Mouse (Mus musculus): ENCODE measurements around the gene E030018B13Rik. TPM values are rescaled to one million over a fixed set of nuclear protein-coding genes. Genes with fewer than 3 reads are reported as not detected.

The E030018B13Rik gene
- polyA plus RNA-seq, 1 experiment from 2014 or later: not detected

DNA sequence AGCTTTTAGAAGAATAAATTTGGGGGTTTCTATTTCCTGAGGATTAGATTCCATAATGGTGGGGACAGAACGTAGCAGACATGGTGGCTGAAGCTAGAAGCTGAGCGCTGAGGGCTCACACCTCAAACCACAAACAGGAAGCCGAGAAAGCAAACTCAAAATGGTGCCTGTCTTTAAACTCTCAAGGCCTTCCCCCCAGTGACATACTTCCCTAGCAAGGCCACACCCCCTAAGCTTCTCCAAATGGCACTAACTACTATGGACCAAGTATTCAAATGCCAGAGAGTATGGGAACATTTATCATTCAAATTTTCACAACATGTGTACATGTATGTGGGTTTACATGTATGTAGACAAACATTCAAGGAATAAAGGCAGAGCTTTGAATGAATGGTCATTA lies 13.5 kb downstream of the E030018B13Rik start:
- no peaks in the 10 kb centered on the region for H3K36me3 ChIP-seq (ENCODE audit: control insufficient read depth, insufficient read depth, low read length)
- WGBS: 96% methylated on average over 3 of the region's 3 CpGs
- no peak overlapping the region for H3K27ac ChIP-seq (ENCODE audit: low read depth, low read length)
- H3K27me3 ChIP-seq (replicated peaks; ENCODE audit: control insufficient read depth, insufficient read depth, low read length): no peaks in the 10 kb centered on the region
- H3K9ac ChIP-seq (ENCODE audit: low read depth, low read length): no peak overlapping the region
- ATAC-seq: no peak
- H3K9me3 ChIP-seq (ENCODE audit: control insufficient read depth, low read length): no peaks in the 10 kb centered on the region
- no peak overlapping the region for H3K4me3 ChIP-seq (ENCODE audit: low read length)
- no peak overlapping the region for H3K4me2 ChIP-seq (ENCODE audit: low read length)
- peaks cover 35% of the 10 kb centered on the region for H3K4me1 ChIP-seq (ENCODE audit: control insufficient read depth, insufficient read depth, low read depth, low read length)

DNA sequence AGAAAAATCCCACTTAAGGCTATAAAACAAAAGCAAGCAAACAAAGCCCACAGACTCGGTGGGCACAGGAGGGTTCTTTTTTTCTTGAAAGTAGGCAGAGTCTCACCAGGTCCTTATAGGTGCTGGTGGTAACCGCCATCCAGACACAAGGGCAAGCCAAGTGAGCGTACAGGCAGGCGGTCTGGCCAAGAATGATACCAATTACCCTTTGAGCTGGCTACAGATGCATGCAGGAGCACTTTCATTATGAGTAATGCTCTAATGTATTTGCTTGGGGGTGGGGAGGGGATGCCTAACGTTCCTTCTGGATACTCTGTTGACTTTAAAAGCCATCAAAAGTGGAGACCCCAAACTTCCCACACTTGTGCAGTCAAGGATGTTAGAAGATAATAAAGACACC lies 14.1 kb downstream of the E030018B13Rik start:
- H3K27ac ChIP-seq (ENCODE audit: low read depth, low read length): no peak overlapping the region
- no peak overlapping the region for H3K9ac ChIP-seq (ENCODE audit: low read depth, low read length)
- no peak for ATAC-seq
- no peaks in the 10 kb centered on the region for H3K36me3 ChIP-seq (ENCODE audit: control insufficient read depth, insufficient read depth, low read length)
- no peaks in the 10 kb centered on the region for H3K9me3 ChIP-seq (ENCODE audit: control insufficient read depth, low read length)
- no peaks in the 10 kb centered on the region for H3K27me3 ChIP-seq (replicated peaks; ENCODE audit: control insufficient read depth, insufficient read depth, low read length)
- H3K4me3 ChIP-seq (ENCODE audit: low read length): no peak overlapping the region
- 86% methylated on average over 5 of the region's 5 CpGs for WGBS
- peaks cover 34% of the 10 kb centered on the region for H3K4me1 ChIP-seq (ENCODE audit: control insufficient read depth, insufficient read depth, low read depth, low read length)
- H3K4me2 ChIP-seq (ENCODE audit: low read length): no peak overlapping the region

DNA sequence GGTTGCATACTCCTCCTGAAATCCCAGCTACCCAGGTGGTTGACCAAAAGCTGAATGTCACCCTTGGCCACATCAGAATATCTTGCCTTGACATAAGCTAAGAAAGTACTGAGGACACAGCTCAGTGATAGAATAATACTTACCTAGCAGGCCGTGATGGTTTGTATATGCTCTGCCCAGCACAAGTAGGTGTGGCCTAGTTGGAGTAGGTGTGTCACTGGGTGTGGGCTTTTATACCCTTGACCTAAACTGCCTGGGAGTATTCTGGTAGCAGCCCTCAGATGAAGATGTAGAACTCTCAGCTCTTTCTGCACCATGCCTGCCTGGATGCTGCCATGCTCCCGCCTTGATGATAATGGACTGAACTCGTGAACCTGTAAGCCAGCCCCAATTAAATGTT lies 15.8 kb downstream of the E030018B13Rik start:
- Histone ChIP-seq H3K27me3 (replicated peaks; ENCODE audit: control insufficient read depth, insufficient read depth, low read length) (no peaks in the 10 kb centered on the region), H3K4me1 (ENCODE audit: control insufficient read depth, insufficient read depth, low read depth, low read length) (peaks cover 22% of the 10 kb centered on the region), H3K4me3 (ENCODE audit: low read length) (no peak overlapping the region), H3K9ac (ENCODE audit: low read depth, low read length) (no peak overlapping the region), H3K27ac (ENCODE audit: low read depth, low read length) (no peak overlapping the region), H3K9me3 (ENCODE audit: control insufficient read depth, low read length) (no peaks in the 10 kb centered on the region), H3K4me2 (ENCODE audit: low read length) (no peak overlapping the region), H3K36me3 (ENCODE audit: control insufficient read depth, insufficient read depth, low read length) (no peaks in the 10 kb centered on the region)
- ATAC-seq: no peak
- 88% methylated on average over 3 of the region's 3 CpGs for WGBS

- Histone ChIP-seq H3K4me3 (ENCODE audit: low read length) (no peak overlapping the region), H3K4me1 (ENCODE audit: control insufficient read depth, insufficient read depth, low read depth, low read length) (peaks cover 22% of the 10 kb centered on the region), H3K4me2 (ENCODE audit: low read length) (no peak overlapping the region), H3K36me3 (ENCODE audit: control insufficient read depth, insufficient read depth, low read length) (no peaks in the 10 kb centered on the region), H3K27me3 (replicated peaks; ENCODE audit: control insufficient read depth, insufficient read depth, low read length) (no peaks in the 10 kb centered on the region), H3K9ac (ENCODE audit: low read depth, low read length) (no peak overlapping the region), H3K27ac (ENCODE audit: low read depth, low read length) (no peak overlapping the region), H3K9me3 (ENCODE audit: control insufficient read depth, low read length) (no peaks in the 10 kb centered on the region)
- WGBS: 74% methylated on average over 6 of the region's 6 CpGs
- ATAC-seq: no peak
Measured at GRCm38 (mm10) chr7:63933905-63934304, 17.2 kb downstream of the E030018B13Rik start.

DNA sequence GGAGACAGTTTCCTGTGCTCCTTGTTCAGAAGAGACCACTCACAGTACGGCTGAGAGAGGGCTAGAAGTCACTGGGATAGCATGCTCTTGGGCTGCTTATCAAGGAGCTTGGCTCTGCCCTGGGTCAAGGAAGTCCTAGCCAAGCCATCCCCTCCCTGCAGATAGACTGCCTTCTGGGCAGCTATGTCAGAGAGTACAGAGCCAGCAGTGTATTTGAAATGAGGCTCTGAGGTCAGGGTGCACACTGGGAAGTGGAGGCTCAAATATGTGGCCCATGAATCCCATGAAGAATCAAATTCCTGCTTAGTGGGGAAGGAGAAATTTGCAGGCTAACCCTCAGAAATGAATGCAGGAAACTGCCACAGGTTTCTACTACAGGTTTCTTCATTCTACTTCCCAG lies 17.9 kb downstream of the E030018B13Rik start:
- Histone ChIP-seq H3K4me3 (ENCODE audit: low read length) (no peak overlapping the region; the same call in 1 of the 2 replicates), H3K4me2 (ENCODE audit: low read length) (peak overlapping the region; percentile 80), H3K9ac (ENCODE audit: low read depth, low read length) (0 out of 2 replicates have a peak overlapping the region, but pooled peaks have one; percentile 11), H3K4me1 (ENCODE audit: control insufficient read depth, insufficient read depth, low read depth, low read length) (peaks cover 22% of the 10 kb centered on the region), H3K36me3 (ENCODE audit: control insufficient read depth, insufficient read depth, low read length) (no peaks in the 10 kb centered on the region), H3K27me3 (replicated peaks; ENCODE audit: control insufficient read depth, insufficient read depth, low read length) (no peaks in the 10 kb centered on the region), H3K9me3 (ENCODE audit: control insufficient read depth, low read length) (no peaks in the 10 kb centered on the region), H3K27ac (ENCODE audit: low read depth, low read length) (no peak overlapping the region)
- WGBS: 74% methylated on average over 1 of the region's 1 CpGs
- no peak for ATAC-seq

- 17% methylated on average over 8 of the region's 8 CpGs for WGBS
- H3K4me1 ChIP-seq (ENCODE audit: control insufficient read depth, insufficient read depth, low read depth, low read length): peaks cover 28% of the 10 kb centered on the region
Measured at GRCm38 (mm10) chr7:63935809-63936187, 19.1 kb downstream of the E030018B13Rik start.

DNA sequence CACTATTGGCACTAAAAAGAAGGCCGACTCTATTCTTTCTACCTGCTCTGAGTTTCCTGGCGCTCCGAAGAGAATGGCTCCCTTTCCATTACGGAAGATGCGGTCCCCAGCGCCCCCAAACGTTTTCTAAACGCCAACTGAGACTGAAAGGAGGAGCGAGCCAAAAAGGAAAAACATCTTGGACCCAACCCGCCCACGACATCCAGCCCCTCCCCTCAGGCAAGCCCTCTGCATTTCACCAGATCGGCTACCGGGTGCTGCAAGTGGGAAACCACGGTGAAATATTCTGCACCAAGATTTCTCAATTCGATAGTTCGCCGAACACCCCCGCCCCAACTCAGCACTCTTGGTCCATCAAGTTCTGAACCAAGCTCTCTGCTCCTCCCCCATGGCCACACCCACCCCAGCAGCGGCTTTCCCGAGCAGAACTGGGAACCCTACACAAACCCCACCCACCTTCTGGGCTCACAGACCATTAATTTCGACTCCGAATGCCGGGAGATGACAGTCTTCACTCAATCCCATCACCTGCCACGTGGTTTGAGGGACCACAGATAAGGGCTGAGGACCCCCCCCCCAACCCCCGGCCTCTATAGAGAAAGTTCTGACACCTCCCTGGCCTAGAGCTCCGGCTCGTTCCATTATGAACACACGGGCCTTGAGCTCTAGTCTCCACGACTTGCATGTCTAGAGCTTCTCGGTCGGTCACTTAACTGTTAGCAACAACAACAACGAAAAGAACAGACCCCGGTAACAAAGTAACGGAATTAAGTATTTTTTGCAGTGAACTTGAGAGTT lies 19.7 kb downstream of the E030018B13Rik start:
- no peaks in the 10 kb centered on the region for H3K36me3 ChIP-seq (ENCODE audit: control insufficient read depth, insufficient read depth, low read length)
- peak overlapping the region; percentile 88 for H3K4me3 ChIP-seq (ENCODE audit: low read length)
- H3K27me3 ChIP-seq (replicated peaks; ENCODE audit: control insufficient read depth, insufficient read depth, low read length): no peaks in the 10 kb centered on the region
- H3K4me2 ChIP-seq (ENCODE audit: low read length): peak overlapping the region; percentile 80
- peaks cover 28% of the 10 kb centered on the region for H3K4me1 ChIP-seq (ENCODE audit: control insufficient read depth, insufficient read depth, low read depth, low read length)
- H3K27ac ChIP-seq (ENCODE audit: low read depth, low read length): peak overlapping the region; percentile 40
- H3K9me3 ChIP-seq (ENCODE audit: control insufficient read depth, low read length): no peaks in the 10 kb centered on the region
- no peak for ATAC-seq
- peak overlapping the region; percentile 92 for H3K9ac ChIP-seq (ENCODE audit: low read depth, low read length)
- WGBS: under 1% methylated on average over 34 of the region's 34 CpGs

More at GRCm38 (mm10) chr7:63935809-63936187, 19.1 kb downstream of the E030018B13Rik start:
- peak overlapping the region; percentile 9 for H3K27ac ChIP-seq (ENCODE audit: low read depth, low read length)
- H3K4me2 ChIP-seq (ENCODE audit: low read length): peak overlapping the region; percentile 80
- no peaks in the 10 kb centered on the region for H3K27me3 ChIP-seq (replicated peaks; ENCODE audit: control insufficient read depth, insufficient read depth, low read length)
- no peaks in the 10 kb centered on the region for H3K36me3 ChIP-seq (ENCODE audit: control insufficient read depth, insufficient read depth, low read length)
- peak overlapping the region; percentile 92 for H3K9ac ChIP-seq (ENCODE audit: low read depth, low read length)
- no peaks in the 10 kb centered on the region for H3K9me3 ChIP-seq (ENCODE audit: control insufficient read depth, low read length)
- peak overlapping the region; percentile 88 for H3K4me3 ChIP-seq (ENCODE audit: low read length)
- no peak for ATAC-seq

DNA sequence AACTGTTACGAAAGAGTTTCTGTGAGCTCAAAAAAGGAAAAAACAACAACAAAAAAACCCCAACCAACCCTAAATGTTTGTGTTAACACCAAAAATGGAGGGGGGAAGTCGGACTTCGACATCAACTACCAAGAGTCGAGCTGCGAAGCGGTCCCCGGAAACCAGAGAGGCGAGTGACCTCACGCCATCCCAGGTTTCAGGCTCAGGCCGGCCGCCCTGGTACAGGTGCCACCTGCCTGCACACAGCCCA lies 20.3 kb downstream of the E030018B13Rik start:
- H3K36me3 ChIP-seq (ENCODE audit: control insufficient read depth, insufficient read depth, low read length): no peaks in the 10 kb centered on the region
- peak overlapping the region; percentile 92 for H3K9ac ChIP-seq (ENCODE audit: low read depth, low read length)
- peaks cover 28% of the 10 kb centered on the region for H3K4me1 ChIP-seq (ENCODE audit: control insufficient read depth, insufficient read depth, low read depth, low read length)
- peak overlapping the region; percentile 88 for H3K4me3 ChIP-seq (ENCODE audit: low read length)
- H3K4me2 ChIP-seq (ENCODE audit: low read length): peak overlapping the region; percentile 80
- no peak for ATAC-seq
- no peaks in the 10 kb centered on the region for H3K27me3 ChIP-seq (replicated peaks; ENCODE audit: control insufficient read depth, insufficient read depth, low read length)
- 1% methylated on average over 11 of the region's 11 CpGs for WGBS
- no peaks in the 10 kb centered on the region for H3K9me3 ChIP-seq (ENCODE audit: control insufficient read depth, low read length)
- H3K27ac ChIP-seq (ENCODE audit: low read depth, low read length): peak overlapping the region; percentile 98

DNA sequence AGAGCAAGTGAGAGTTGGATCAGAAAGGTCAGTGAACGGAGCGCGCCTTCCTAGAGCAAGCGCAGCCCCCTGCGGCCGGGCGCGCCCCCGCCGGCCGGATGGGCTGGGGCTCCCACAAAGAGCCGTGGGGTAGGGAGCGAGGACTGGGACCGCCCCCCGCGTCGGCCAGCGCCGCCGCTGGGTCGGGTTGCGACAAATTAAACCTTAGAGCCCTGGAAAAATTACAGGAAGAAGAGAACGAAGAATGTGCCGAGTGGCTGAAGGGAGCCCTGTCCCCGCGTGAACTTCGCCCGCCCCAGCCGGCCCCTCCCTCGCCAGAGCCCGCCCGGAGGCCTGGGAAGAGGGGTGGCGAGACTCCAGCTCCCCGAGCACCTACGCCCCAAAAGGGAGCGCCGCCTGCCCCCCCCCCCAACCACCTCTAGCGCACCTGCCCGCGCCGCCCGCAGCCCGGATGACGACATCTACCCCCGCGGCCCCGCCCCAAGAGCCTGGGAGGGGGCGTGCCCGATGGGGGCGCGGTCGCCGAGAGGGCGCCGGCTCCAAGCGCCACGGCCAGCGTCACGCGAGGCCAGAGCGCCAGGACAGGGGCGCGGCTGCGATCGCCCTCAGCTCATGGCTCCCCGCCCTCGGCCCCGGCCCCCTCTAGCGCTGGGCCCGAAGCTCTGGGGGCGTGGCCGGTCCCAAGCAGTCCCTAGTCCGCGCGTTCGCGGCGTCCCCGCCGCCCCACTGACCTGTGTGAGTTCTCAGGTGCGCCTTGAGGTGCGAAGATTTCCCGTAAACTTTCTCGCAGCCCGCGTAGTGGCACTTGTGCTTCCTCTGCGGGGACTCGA lies 20.8 kb downstream of the E030018B13Rik start:
- ATAC-seq: peak; percentile 0; the same call in 1 of the 2 replicates
- Histone ChIP-seq H3K9ac (ENCODE audit: low read depth, low read length) (peak overlapping the region; percentile 92), H3K4me1 (ENCODE audit: control insufficient read depth, insufficient read depth, low read depth, low read length) (peaks cover 28% of the 10 kb centered on the region), H3K9me3 (ENCODE audit: control insufficient read depth, low read length) (no peaks in the 10 kb centered on the region), H3K4me3 (ENCODE audit: low read length) (peak overlapping the region; percentile 88), H3K36me3 (ENCODE audit: control insufficient read depth, insufficient read depth, low read length) (no peaks in the 10 kb centered on the region), H3K27me3 (replicated peaks; ENCODE audit: control insufficient read depth, insufficient read depth, low read length) (no peaks in the 10 kb centered on the region), H3K27ac (ENCODE audit: low read depth, low read length) (peak overlapping the region; percentile 98), H3K4me2 (ENCODE audit: low read length) (peak overlapping the region; percentile 80)
- under 1% methylated on average over 62 of the region's 88 CpGs for WGBS

Data from hindbrain, embryonic 16.5 days (tissue).